Mouse (Mus musculus): Measurements from ENCODE around the gene Lrig2.
"Not testable (repeated sequence)": the region's sequence is repeated elsewhere in the genome, so short reads cannot be mapped to it uniquely, and the experiment has no call there.

Lrig2 gene

DNA sequence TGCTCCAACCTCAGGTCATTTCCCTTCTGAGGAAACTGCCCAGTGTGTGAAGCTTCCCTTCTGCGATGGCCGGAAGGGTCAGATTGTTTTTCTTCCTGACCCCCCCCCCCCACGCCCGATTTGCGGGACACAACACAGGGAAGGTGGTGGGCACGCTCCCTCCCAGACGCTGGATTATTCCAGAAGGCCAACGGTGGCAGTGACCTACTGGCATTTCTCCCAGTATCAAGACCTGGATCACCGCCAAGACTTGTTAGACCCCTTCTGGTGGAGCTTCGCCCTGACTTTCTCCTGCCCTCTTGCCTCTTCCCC lies 79.9 kb downstream of the Lrig2 start:
- DNase-seq (ENCODE audit: low spot score) = no peak

DNA sequence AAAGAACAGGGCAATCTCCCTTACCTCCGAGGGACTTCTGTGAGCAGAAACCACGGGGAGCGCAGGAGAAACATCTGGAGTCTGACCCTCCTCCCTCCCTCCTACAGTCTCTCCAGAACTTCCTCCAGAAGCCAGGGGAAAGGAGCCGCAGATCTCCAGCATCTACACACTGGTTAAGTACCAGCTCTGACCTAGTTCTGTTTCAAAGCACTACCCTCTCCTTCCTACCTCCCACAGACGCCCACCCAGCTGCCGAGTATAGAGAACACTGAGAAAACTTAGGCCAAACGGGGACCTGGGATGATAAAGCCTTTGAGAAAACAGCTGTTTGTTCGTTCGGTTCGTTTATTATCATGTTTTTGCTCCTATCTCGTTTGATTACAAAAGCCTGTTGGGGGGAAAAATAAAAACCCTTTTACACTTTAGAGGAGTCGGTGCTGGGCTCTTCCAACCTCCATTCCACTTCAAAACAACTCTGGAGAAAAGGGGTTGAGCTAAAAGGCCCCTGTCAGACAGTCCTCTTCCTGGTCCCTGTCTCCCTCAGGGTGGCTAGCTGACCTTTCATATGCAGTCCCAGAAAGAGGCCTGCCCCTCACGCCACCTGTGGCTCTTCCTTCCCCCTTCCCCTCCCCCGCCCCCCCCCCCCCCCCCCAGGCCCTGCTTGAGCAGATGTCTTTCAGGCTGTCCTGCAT lies 80.4 kb downstream of the Lrig2 start:
- no peak for DNase-seq (ENCODE audit: low spot score)

DNA sequence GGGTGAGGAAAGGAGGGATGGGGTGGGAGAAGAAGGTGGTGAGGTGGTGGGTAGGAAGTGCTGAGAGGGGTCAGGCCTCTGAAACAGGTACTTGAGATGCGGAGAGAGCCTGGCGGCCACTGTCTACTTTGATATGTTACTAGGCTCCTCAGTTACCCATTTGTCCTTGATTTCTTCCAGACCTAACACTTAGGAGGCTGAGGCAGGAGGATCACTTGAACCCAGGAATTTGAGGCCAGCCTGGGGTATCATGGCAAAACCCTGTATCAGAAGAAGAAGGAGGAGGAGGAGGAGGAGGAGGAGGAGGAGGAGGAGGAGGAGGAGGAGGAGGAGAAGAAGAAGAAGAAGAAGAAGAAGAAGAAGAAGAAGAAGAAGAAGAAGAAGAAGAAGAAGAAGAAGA lies 84.4 kb downstream of the Lrig2 start:
- DNase-seq (ENCODE audit: low spot score) = not testable (repeated sequence)

DNA sequence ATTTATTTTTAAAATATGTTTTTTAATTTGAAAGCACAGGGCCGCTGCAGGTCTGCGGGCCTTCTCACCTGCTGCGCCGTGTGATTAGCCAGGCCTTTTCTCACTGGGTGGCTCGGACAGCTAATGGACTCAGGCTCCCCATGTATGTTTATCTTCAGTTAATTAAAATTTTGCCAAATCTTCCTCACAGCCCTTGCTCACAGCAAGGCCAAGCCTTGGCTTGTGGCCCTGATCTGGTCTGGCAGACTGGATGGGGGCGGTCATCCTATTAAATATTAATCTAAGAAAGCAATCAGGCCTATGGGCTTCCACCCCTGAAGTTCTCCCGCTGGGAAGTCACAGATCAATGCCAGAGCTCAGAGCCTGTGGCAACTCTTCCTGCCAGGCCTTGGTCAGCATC lies 87.4 kb downstream of the Lrig2 start:
- no peak for DNase-seq (ENCODE audit: low spot score)

DNA sequence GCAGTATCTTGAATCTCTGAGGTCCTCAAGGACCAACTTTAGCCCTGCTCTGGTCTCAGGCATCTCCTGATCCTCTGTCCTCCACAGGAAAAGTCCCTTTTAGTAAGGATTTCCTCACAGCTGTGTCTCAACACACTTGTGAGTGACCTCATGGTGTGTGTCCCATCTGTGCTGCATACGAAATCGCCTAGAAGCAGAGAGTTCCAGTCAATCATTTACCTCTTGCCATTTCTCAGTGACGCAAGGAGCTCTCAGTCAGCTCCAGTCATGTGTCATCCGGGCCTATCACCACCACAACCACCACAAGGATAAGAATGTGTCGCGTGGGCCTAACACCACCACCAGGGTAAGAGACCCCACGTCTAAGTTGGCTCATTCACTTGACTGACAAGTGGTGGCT lies 90.8 kb downstream of the Lrig2 start:
- no peak for DNase-seq (ENCODE audit: low spot score)

DNA sequence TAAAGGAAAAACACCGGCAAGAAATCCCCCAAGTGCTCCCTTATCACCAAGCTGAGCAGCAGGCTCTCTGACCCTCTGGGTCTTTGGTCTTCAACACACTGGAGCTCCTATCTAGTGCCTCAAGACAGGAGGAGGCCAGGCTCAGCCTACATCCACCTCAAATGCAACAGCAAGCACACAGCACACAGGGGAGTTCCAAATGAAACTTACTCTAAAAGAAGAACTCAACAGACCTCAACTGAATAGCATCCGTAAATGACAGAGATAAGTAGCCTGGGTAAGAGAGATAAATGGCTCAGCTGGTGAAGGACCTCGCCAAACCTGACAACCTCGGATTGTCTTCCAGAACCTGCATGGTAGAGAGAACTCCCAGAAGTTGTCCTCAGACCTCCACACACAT lies 91.7 kb downstream of the Lrig2 start:
- DNase-seq (ENCODE audit: low spot score) = no peak

DNA sequence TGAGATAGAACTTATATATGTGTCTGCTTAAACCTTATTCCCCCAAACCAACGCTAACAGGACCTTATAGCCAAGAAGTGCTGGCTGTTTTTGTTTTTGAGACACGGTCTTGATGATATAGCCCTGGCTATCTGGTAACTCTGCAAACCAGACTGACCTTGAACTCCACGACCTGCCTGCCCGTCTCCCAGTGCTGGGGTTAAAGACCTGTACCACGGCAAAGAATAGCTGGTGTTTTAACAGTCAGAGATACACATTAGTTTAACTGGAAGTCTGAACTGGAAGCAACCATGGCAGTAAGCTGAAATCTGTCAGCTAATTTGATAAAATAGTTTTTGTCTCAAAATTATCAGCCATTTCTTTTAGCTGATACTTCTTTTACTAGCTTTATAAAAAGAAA lies 94.9 kb downstream of the Lrig2 start:
- no peak for DNase-seq (ENCODE audit: low spot score)

DNA sequence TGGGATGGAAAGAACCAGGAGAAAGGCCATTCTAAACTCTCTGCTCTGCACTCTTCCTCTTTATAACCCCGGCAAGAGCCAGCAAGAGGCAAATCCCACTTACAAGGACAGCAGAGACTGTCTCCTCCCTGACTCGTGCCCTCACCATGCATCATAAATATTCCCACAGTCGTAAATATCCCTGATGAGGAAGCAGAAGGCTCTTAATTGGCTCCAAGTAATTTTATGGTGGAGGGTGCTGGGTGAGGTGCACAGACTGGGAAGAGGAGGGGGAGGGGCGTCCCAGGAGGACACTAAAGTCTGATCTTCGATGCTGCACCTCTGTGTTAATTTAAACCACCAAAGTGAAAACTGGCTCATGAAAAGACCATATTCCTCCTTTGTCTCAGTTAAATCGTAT lies 99.2 kb downstream of the Lrig2 start:
- DNase-seq (ENCODE audit: low spot score) = no peak

DNA sequence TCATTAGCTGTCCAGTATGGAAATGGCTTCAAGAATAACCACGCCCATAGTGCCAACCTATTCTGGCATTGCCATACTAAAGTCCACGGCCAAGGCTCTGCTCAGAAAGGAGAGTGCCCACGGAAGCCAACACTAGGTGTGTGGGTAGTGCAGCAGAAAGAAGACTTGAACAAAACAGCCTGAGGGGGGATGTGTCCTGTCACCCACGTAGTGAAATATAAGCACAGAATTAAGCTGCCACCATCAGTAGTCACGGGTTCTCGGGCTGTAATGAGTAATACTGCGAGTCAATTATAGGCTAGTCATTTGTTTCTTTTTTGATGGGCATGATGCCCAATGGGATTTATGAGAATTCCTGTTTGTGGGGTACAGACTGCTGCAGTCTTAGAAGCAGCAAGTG lies 104.2 kb downstream of the Lrig2 start:
- DNase-seq (ENCODE audit: low spot score) = no peak

DNA sequence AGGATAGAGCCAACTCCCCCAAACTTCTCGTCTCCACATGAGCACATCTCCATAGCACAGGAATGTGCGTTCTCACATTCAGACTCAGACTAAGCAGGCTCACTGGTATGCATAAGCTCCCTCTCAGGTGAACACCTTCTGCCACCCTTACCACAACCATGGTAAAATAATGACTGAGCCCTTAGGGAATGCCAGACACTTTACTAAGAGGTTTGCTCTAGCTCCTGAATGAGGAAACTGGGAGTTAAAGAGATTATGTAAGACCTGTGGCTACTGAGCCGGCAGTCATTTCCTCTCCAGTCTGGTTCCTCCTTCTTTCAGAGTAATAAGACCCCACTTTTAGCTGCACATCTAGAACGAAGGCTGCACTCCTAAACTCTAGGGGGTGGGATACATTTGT lies 108.1 kb downstream of the Lrig2 start:
- no peak for DNase-seq (ENCODE audit: low spot score)

DNA sequence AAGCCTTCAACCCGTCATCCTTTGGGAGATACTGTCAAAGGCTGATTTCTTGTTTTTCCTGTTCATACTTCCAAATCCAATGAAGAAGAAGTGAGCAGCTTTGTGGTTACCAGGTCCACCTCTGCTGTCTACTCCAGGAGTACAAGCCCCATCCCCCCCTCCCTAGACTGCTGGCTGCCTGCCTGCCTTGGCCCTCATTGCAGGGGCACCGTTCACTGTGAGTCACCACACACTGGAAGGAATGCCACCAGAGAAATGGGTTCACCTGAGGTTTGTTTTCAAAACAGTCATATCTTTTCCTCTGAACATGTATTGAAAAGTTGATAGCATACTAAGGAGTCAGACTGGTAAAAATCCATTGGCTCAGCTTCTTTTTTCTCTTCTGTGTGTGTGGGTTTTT lies 110.5 kb downstream of the Lrig2 start:
- DNase-seq (ENCODE audit: low spot score) = no peak

DNA sequence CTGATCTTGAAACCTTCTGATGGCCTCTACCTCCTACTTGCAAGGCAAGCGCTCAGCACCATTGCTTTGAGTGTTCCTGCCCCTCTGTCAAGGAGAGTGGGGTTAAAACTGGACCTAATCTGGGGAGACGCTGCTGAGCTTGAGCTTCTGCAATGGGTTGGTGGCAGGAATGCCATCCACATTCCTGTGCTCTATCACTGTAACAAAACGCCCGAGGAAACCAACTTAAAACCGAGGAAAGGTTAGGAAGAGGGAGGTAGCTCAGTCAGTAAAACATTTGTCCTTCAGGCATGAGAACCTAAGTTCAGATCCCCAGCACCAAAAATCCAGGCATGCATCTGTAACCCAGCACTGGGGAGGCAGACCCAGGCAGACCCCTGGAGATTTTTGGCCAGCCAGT lies 111.6 kb downstream of the Lrig2 start:
- DNase-seq (ENCODE audit: low spot score) = no peak

DNA sequence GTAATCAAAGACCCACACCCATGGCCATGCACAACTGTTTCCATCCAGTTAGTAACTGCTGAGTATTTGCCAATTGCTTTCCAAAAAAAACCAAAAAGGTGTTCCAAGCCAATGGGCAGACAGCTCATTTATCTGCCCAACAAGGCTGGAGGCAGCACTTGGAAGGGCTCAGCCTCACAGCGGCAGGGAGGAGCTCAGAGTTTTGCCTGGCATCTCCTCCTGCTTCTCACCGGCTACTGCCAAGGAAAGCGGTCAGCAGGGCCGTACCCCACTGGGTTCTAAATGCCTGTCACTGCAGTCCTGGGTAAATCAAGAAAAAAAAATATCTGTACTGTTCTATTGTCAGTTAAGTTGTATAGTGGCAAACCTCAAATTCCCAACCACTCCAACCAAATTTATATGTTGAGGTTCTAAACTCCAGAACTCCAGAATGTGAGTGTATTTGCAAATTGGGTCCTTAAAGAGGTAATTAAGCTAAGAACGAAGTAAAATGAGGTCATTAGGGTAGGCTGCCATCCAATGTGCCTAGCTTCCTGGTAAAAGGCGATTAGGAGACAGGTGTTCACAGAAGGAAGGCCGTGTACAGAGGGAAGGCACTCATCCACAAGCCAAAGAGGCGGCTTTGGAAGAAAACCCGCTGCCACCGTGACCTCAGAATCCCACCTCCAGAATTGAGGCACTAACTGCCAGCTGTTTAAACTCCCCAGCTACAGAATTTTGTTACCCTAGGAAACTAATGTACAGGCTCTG lies 112.2 kb downstream of the Lrig2 start:
- DNase-seq (ENCODE audit: low spot score) = no peak

DNA sequence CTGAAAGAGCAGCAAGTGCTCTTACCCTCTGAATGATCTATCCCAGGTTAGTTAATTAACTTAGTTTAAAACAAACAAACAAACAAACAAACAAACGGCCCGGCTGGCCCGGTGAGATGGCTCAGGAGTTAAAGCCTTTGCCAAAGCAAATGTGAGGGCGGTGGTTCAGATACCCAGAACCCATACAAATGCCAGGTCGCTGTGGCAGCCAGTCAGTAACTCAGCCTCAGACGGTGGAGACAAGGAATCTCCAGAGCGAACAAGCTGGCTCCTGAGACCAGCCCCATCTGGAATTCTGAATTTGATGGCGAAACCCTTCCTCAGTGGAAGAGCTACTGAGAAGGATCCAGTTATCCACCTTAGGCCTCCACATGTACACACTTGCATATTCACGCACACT lies 114.4 kb downstream of the Lrig2 start:
- no peak for DNase-seq (ENCODE audit: low spot score)

DNA sequence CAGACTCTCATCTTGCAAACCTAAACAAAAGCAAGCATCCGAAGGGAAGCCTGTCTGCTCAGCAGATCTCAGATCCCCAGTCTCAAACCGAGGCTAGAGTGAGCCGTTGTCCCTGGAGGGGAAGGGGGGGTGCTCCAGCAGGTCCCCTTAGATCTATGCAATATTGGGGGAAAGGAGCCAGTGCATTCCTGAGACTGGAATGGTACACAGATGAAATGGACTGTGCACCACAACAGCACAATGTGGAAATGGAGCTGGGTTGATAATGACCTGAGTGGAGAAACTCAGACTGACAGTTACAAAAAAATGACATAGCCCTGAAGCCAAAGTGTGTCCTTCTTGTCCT lies 115.0 kb downstream of the Lrig2 start:
- DNase-seq (ENCODE audit: low spot score) = no peak

DNA sequence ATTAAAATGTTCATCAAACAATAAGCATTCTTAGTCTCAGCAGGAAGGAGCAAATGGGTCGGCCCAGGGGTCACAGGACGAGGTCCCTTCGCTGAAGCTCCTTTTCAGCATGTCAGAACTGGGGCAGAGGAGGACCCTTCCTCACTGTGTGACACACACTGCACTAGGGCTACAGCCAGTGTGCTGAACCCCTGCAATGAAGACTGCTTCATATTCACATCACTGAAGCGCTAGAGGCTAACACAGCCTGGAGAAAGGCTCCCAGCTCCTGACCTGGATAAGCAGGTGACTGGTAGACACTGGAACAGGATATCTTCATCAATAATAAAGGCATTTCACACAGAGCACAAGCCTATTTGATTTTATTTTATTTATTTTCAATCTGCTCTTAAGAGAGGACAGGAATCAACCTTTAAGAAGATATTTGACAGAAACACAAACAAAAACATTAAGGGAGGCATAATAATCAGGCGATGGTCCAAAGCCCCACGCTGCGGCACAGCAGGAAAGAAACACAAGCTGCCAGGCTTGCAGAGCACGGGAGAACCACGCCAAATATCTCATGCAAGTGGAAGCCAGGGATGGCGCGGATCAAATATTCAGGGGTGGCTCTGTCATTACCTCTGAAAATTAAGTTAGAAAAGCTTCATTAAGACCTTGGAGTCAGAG lies 115.5 kb downstream of the Lrig2 start:
- DNase-seq (ENCODE audit: low spot score) = no peak

DNA sequence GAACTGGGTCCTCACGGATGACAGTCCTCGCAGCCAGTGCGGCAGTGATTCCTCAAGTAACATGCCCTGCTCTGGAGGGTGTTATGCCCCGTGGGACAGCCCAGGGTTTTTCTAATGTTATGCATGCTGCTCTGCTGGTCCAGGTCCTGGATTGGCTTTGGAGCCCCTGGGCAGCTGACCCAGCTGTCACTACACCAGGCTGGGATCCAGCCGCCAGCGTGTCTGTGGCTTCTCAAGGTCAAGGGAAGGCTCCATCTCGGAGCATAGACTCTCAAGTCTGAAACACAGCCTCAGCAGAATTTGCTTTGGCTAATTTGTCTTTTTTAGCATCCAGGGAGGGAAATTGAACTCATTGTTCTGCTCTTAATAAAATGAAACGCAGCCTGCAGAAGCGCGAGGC lies 121.6 kb downstream of the Lrig2 start:
- DNase-seq (ENCODE audit: low spot score) = no peak

DNA sequence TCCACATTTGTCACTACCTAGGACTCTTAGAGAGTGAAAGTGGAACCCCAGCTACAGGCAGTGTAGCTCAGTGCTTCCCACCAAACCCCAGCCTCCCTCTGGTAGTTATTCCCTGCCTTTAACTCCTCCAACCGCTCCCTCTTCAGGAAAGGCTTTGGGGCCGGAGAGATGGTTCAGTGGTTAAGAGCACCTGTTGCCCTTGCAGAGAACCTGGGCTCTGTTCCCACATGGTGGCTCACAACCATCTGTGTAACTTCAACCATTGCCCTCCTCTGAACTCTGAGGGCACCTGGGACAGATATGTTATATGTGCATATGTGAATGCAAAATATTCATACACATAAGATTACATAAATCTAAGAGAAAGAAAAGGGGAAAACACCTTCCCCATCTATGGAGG lies 122.3 kb downstream of the Lrig2 start:
- no peak for DNase-seq (ENCODE audit: low spot score)

DNA sequence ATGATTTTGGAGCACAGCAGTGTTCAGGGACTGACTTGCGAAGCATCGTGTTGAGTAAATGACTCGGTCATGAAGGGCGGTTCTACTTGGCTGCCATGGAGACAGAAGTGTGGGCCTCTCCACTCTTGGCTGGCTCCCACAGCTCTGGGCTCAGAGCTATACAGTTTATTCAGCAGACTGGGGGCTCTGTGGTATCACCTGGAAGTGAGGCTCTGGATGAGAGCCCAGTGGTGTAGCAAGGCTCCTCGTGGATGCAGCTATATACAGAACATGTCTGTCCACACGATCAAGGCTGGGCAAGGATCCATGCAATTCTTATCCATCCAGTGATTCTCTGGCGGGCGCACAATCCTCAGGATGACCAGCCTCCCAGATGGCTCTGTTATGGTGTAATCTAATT lies 126.1 kb downstream of the Lrig2 start:
- no peak for DNase-seq (ENCODE audit: low spot score)

DNA sequence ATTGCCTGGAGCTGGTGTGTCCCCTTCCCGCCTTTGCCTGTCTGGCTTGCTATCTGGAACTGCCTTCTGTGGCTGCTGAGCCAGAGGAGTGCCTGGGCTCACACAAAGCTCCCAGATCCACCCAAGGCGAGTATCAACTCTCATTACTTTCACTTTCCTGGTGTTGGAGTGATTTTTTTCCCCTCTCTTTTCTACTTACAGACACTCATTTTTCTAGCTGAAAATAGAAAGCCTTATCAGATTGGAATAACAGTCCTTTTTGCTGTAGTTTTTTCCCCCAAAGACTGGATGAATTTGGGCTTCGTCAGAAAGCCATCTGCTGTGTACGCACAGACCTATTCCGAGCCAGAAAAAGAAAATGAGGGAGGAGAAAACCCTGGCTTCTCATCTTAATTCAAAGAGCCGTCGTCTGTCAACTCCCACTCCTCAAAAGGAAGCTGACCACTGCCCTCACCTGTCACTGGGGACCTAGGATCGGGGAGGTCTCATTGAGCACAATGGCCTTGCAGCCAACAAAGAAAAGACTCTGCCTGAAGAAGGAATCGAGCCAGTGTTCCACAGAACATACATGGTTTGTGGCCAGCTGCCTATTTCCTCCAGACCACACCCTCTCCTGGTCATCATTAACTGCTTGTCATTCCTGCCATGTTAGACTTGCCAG lies 127.9 kb downstream of the Lrig2 start:
- no peak for DNase-seq (ENCODE audit: low spot score)

DNA sequence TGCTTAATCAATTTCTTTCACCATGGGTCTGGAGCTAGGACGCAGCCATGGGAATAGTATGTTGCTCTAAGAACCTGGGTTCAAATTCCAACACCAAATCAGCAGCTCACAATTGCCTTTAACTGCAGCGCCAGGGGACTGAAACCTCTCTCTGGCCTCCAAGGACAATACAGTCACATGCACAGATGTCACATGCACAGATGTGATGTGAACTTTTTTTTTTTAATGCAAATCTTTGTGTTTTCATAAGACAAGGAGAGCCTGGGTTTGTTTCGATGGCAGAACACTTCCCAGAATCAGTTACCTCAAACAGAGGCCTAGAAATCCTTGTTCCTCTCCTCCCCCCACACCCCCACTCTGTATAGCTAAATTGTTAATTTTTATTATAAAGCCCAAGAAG lies 133.5 kb downstream of the Lrig2 start:
- no peak for DNase-seq (ENCODE audit: low spot score)

DNA sequence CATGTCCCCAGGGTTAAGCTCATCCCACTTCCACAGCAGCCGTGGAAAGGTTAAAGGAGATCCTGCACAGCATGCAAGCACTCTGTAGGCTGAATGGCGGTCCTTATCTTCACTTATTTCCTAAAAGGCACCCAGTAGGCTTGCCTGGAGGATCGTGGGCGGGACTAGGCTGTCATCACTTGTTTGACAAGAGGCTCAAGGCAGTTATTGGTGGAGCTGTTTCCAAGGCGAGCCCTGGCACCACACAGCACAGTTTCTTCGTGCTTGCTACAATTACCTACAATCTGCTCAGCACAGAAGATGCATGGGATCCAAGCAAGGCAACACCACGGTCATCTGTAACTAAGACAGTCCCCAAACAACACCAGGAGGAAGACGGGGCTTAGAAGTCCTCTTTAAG lies 137.8 kb downstream of the Lrig2 start:
- no peak for DNase-seq (ENCODE audit: low spot score)

DNA sequence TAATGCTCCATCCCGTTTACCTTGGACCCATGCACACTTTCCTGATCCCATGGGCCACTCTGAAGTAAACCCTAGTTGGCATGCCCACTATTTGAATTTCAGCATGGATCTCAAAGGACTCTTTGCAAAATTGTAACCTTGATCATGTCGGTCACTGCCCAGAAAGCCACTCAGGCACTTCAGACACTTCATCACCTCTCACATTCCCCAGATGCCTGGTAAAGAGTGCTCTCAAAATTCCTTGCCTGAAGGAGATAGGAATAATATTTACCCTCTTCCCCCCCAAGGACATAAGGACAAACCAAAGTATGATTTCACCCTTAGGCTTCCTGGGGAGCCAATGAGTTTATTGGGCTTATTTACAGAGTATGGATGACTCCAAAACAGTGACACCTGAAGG lies 139.3 kb downstream of the Lrig2 start:
- DNase-seq (ENCODE audit: low spot score) = no peak
